Comparison of ENCODE assay signal across 8 mouse cellular contexts in genomic region chr17:29270148-29270698, GRCm38 (mm10). TPM values are rescaled to one million over a fixed set of nuclear protein-coding genes. Genes with fewer than 3 reads are reported as not detected.
DNase-seq lines count a peak whose midpoint lies in the region; ATAC-seq lines count a peak whose summit lies in the region.

No protein-coding gene starts in this region.

- H3K9me3 ChIP-seq in forebrain, embryonic 10.5 days, result no peaks in the 10 kb centered on the region
- H3K9me3 ChIP-seq in forebrain, embryonic 12.5 days, result no peaks in the 10 kb centered on the region
- no peaks in the 10 kb centered on the region for H3K9me3 ChIP-seq in lung, embryonic 15.5 days
- no peaks in the 10 kb centered on the region for H3K9me3 ChIP-seq in intestine, embryonic 15.5 days
- no peaks in the 10 kb centered on the region for H3K9me3 ChIP-seq in neural tube, embryonic 14.5 days (ENCODE audit: control insufficient read depth, low read length)

- H3K9ac ChIP-seq in forebrain, embryonic 12.5 days, result no peak overlapping the region
- no peak overlapping the region for H3K9ac ChIP-seq in lung, embryonic 15.5 days
- H3K9ac ChIP-seq in intestine, embryonic 15.5 days, result no peak overlapping the region
- H3K9ac ChIP-seq in neural tube, embryonic 14.5 days (replicated peaks; ENCODE audit: low read depth, low read length), result no peak overlapping the region

- peaks cover 20% of the 10 kb centered on the region for H3K4me1 ChIP-seq in forebrain, embryonic 10.5 days
- peaks cover 22% of the 10 kb centered on the region for H3K4me1 ChIP-seq in forebrain, embryonic 12.5 days
- peaks cover 10% of the 10 kb centered on the region for H3K4me1 ChIP-seq in lung, embryonic 15.5 days
- H3K4me1 ChIP-seq in intestine, embryonic 15.5 days (replicated peaks), result 0 out of 2 replicates have a peak, but pooled peaks cover 7% of the 10 kb centered on the region
- peaks cover 14% of the 10 kb centered on the region for H3K4me1 ChIP-seq in neural tube, embryonic 14.5 days (ENCODE audit: control insufficient read depth, insufficient read depth, low read length)

- ATAC-seq in forebrain, embryonic 12.5 days (ENCODE audit: low FRiP score), result no peak
- ATAC-seq in lung, embryonic 15.5 days (ENCODE audit: borderline replicate concordance, extremely low read depth, low FRiP score, low TSS enrichment), result no peak
- no peak for ATAC-seq in intestine, embryonic 15.5 days
- ATAC-seq in neural tube, embryonic 14.5 days (ENCODE audit: low read depth), result no peak

- H3K4me3 ChIP-seq in forebrain, embryonic 10.5 days, result peak overlapping the region; percentile 93; the same call in 1 of the 2 replicates
- H3K4me3 ChIP-seq in forebrain, embryonic 12.5 days (replicated peaks), result no peak overlapping the region
- no peak overlapping the region for H3K4me3 ChIP-seq in lung, embryonic 15.5 days
- no peak overlapping the region for H3K4me3 ChIP-seq in intestine, embryonic 15.5 days (replicated peaks)
- no peak overlapping the region for H3K4me3 ChIP-seq in neural tube, embryonic 14.5 days (ENCODE audit: low read depth, low read length)

- DNase-seq in forebrain, embryonic 10.5 days (ENCODE audit: extremely low spot score, low spot score), result no peak
- no peak for DNase-seq in lung, postnatal 10 days
- no peak for DNase-seq in cerebellum, adult 11 months
- no peak for DNase-seq in gastrocnemius, postnatal 25 days

- 94% methylated on average over 9 of the region's 9 CpGs for WGBS in forebrain, embryonic 10.5 days
- WGBS in forebrain, embryonic 12.5 days, result 95% methylated on average over 9 of the region's 9 CpGs
- 88% methylated on average over 9 of the region's 9 CpGs for WGBS in lung, embryonic 15.5 days
- WGBS in intestine, embryonic 15.5 days, result 91% methylated on average over 9 of the region's 9 CpGs
- WGBS in neural tube, embryonic 14.5 days, result 95% methylated on average over 9 of the region's 9 CpGs

- H3K4me2 ChIP-seq in forebrain, embryonic 12.5 days, result no peak overlapping the region; the same call in 1 of the 2 replicates
- peak overlapping the region; percentile 58 for H3K4me2 ChIP-seq in lung, embryonic 15.5 days
- H3K4me2 ChIP-seq in intestine, embryonic 15.5 days (replicated peaks), result peak overlapping the region; percentile 60
- peak overlapping the region; percentile 55 for H3K4me2 ChIP-seq in neural tube, embryonic 14.5 days (ENCODE audit: low read depth, low read length)

- no peaks in the 10 kb centered on the region for H3K27me3 ChIP-seq in forebrain, embryonic 10.5 days (ENCODE audit: poor library complexity, severe bottlenecking)
- no peaks in the 10 kb centered on the region for H3K27me3 ChIP-seq in forebrain, embryonic 12.5 days
- no peaks in the 10 kb centered on the region for H3K27me3 ChIP-seq in lung, embryonic 15.5 days
- H3K27me3 ChIP-seq in intestine, embryonic 15.5 days (replicated peaks), result no peaks in the 10 kb centered on the region
- no peaks in the 10 kb centered on the region for H3K27me3 ChIP-seq in neural tube, embryonic 14.5 days (ENCODE audit: control insufficient read depth, insufficient read depth, low read length)

- no peak overlapping the region for H3K27ac ChIP-seq in forebrain, embryonic 10.5 days
- no peak overlapping the region for H3K27ac ChIP-seq in forebrain, embryonic 12.5 days
- no peak overlapping the region for H3K27ac ChIP-seq in lung, embryonic 15.5 days
- no peak overlapping the region for H3K27ac ChIP-seq in intestine, embryonic 15.5 days
- no peak overlapping the region for H3K27ac ChIP-seq in neural tube, embryonic 14.5 days (ENCODE audit: low read depth, low read length)

- no peaks in the 10 kb centered on the region for H3K36me3 ChIP-seq in forebrain, embryonic 10.5 days (replicated peaks)
- H3K36me3 ChIP-seq in forebrain, embryonic 12.5 days (replicated peaks), result no peaks in the 10 kb centered on the region
- no peaks in the 10 kb centered on the region for H3K36me3 ChIP-seq in lung, embryonic 15.5 days
- no peaks in the 10 kb centered on the region for H3K36me3 ChIP-seq in intestine, embryonic 15.5 days
- no peaks in the 10 kb centered on the region for H3K36me3 ChIP-seq in neural tube, embryonic 14.5 days (ENCODE audit: control insufficient read depth, insufficient read depth, low read length)

RNA-seq across cellular contexts. Expression of gene BC004004, which starts 1.6 kb away (rescaled TPM):
- polyA plus RNA-seq in forebrain, embryonic 10.5 days (2016; fragmentation: Nextera tagmentation; extraction: Ambion mirVana), result 54.6 and 56.6 TPM in 2 replicates
- 65.0 and 65.2 TPM in 2 replicates for polyA plus RNA-seq in forebrain, embryonic 12.5 days (2016; fragmentation: Nextera tagmentation; extraction: Ambion mirVana)
- 79.2 and 83.2 TPM in 2 replicates for polyA plus RNA-seq in lung, embryonic 15.5 days (2015; fragmentation: Nextera tagmentation; extraction: Ambion mirVana)
- 78.3 and 83.5 TPM in 2 replicates for polyA plus RNA-seq in intestine, embryonic 15.5 days (2015; fragmentation: Nextera tagmentation; extraction: Ambion mirVana)
- 126 and 133 TPM in 2 replicates for polyA plus RNA-seq in neural tube, embryonic 14.5 days (2014; fragmentation: Nextera tagmentation; extraction: Ambion mirVana)
- 100 to 1,000 TPM; 102 to 122 TPM for total RNA-seq in gastrocnemius, postnatal 25 days (2021)

RNA-seq across cellular contexts. Expression of gene Ppil1, which starts 6.2 kb away (rescaled TPM):
- 230 and 235 TPM in 2 replicates for polyA plus RNA-seq in forebrain, embryonic 10.5 days (2016; fragmentation: Nextera tagmentation; extraction: Ambion mirVana)
- 139 and 142 TPM in 2 replicates for polyA plus RNA-seq in forebrain, embryonic 12.5 days (2016; fragmentation: Nextera tagmentation; extraction: Ambion mirVana)
- 169 and 174 TPM in 2 replicates for polyA plus RNA-seq in lung, embryonic 15.5 days (2015; fragmentation: Nextera tagmentation; extraction: Ambion mirVana)
- polyA plus RNA-seq in intestine, embryonic 15.5 days (2015; fragmentation: Nextera tagmentation; extraction: Ambion mirVana), result 154 and 157 TPM in 2 replicates
- 96.4 and 96.9 TPM in 2 replicates for polyA plus RNA-seq in neural tube, embryonic 14.5 days (2014; fragmentation: Nextera tagmentation; extraction: Ambion mirVana)
- total RNA-seq in gastrocnemius, postnatal 25 days (2021), result 1 to 10 TPM; 7.8 TPM

RNA-seq across cellular contexts. Expression of gene Cpne5, which starts 32.3 kb away (rescaled TPM):
- polyA plus RNA-seq in forebrain, embryonic 10.5 days (2016; fragmentation: Nextera tagmentation; extraction: Ambion mirVana), result 5.3 and 6.2 TPM in 2 replicates
- polyA plus RNA-seq in forebrain, embryonic 12.5 days (2016; fragmentation: Nextera tagmentation; extraction: Ambion mirVana), result 9.9 and 10.7 TPM in 2 replicates
- 3.9 and 5.1 TPM in 2 replicates for polyA plus RNA-seq in lung, embryonic 15.5 days (2015; fragmentation: Nextera tagmentation; extraction: Ambion mirVana)
- polyA plus RNA-seq in intestine, embryonic 15.5 days (2015; fragmentation: Nextera tagmentation; extraction: Ambion mirVana), result 7.5 and 8.3 TPM in 2 replicates
- polyA plus RNA-seq in neural tube, embryonic 14.5 days (2014; fragmentation: Nextera tagmentation; extraction: Ambion mirVana), result 38.7 and 64.1 TPM in 2 replicates
- under 1 TPM in 1 of 2 experiments, not detected in 1; 0.13 TPM for total RNA-seq in gastrocnemius, postnatal 25 days (2021)

RNA-seq across cellular contexts. Expression of gene Pi16, which starts 47.3 kb away (rescaled TPM):
- 0.71 and 0.73 TPM in 2 replicates for polyA plus RNA-seq in forebrain, embryonic 10.5 days (2016; fragmentation: Nextera tagmentation; extraction: Ambion mirVana)
- polyA plus RNA-seq in forebrain, embryonic 12.5 days (2016; fragmentation: Nextera tagmentation; extraction: Ambion mirVana), result 1.8 and 2.2 TPM in 2 replicates
- polyA plus RNA-seq in lung, embryonic 15.5 days (2015; fragmentation: Nextera tagmentation; extraction: Ambion mirVana), result 1.9 and 2.4 TPM in 2 replicates
- polyA plus RNA-seq in intestine, embryonic 15.5 days (2015; fragmentation: Nextera tagmentation; extraction: Ambion mirVana), result 0.72 and 0.98 TPM in 2 replicates
- polyA plus RNA-seq in neural tube, embryonic 14.5 days (2014; fragmentation: Nextera tagmentation; extraction: Ambion mirVana), result 0.75 and 0.92 TPM in 2 replicates
- total RNA-seq in gastrocnemius, postnatal 25 days (2021), result 10 to 100 TPM; 27.9 to 47.2 TPM
